Mouse (Mus musculus): ENCODE measurements around the gene Tie1. TPM values are rescaled to one million over a fixed set of nuclear protein-coding genes. Genes with fewer than 3 reads are reported as not detected.

Tie1 gene
- total RNA-seq, 2 experiments from 2014 or later, result 1.3 TPM; not detected in 1

GRCm38 (mm10) chr4:118427415-118427767, 62.5 kb downstream of the Tie1 start:
- ATAC-seq (replicated peaks; ENCODE audit: low FRiP score, low TSS enrichment, poor library complexity, severe bottlenecking), result peak; percentile 2; the same call in 1 of the 2 replicates

GRCm38 (mm10) chr4:118425374-118425773, 64.5 kb downstream of the Tie1 start:
- no peak for ATAC-seq (replicated peaks; ENCODE audit: low FRiP score, low TSS enrichment, poor library complexity, severe bottlenecking)

- peak; percentile 51 for ATAC-seq (replicated peaks; ENCODE audit: low FRiP score, low TSS enrichment, poor library complexity, severe bottlenecking)
These were observed 65.2 kb downstream of the Tie1 start for GRCm38 (mm10) chr4:118424541-118425160.

- no peak for ATAC-seq (replicated peaks; ENCODE audit: low FRiP score, low TSS enrichment, poor library complexity, severe bottlenecking)
These were observed 68.5 kb downstream of the Tie1 start for GRCm38 (mm10) chr4:118421384-118421783.

Other genes starting within 250 kb of the Tie1 start
- gene Ptprf, start 198.7 kb downstream of the Tie1 start, total RNA-seq (2014; fragmentation: Nextera tagmentation), result not detected in 2 replicates
- gene Ptprf, start 198.7 kb downstream of the Tie1 start, total RNA-seq (2017), result 0.04 TPM in 1 of 2 replicates, not detected in the other
- gene Szt2, start 80.8 kb downstream of the Tie1 start, total RNA-seq (2014; fragmentation: Nextera tagmentation), result 26.4 and 29.1 TPM in 2 replicates
- 4.3 and 17.6 TPM in 2 replicates for gene Szt2, start 80.8 kb downstream of the Tie1 start, total RNA-seq (2017)
- gene Med8, start 80.7 kb downstream of the Tie1 start, total RNA-seq (2014; fragmentation: Nextera tagmentation), result 91.0 and 111 TPM in 2 replicates
- 70.2 and 96.7 TPM in 2 replicates for gene Med8, start 80.7 kb downstream of the Tie1 start, total RNA-seq (2017)
- 118 and 128 TPM in 2 replicates for gene Elovl1, start 62.0 kb downstream of the Tie1 start, total RNA-seq (2014; fragmentation: Nextera tagmentation)
- 62.4 and 72.5 TPM in 2 replicates for gene Elovl1, start 62.0 kb downstream of the Tie1 start, total RNA-seq (2017)
- 88.4 and 106 TPM in 2 replicates for gene Cdc20, start 52.7 kb downstream of the Tie1 start, total RNA-seq (2014; fragmentation: Nextera tagmentation)
- 63.2 and 101 TPM in 2 replicates for gene Cdc20, start 52.7 kb downstream of the Tie1 start, total RNA-seq (2017)
- gene Mpl, start 32.5 kb downstream of the Tie1 start, total RNA-seq (2014; fragmentation: Nextera tagmentation), result 2.3 and 5.7 TPM in 2 replicates
- gene Mpl, start 32.5 kb downstream of the Tie1 start, total RNA-seq (2017), result 0.47 and 1.7 TPM in 2 replicates
- not detected in 2 replicates for gene 2610528J11Rik, start 36.9 kb upstream of the Tie1 start, total RNA-seq (2014; fragmentation: Nextera tagmentation)
- not detected in 2 replicates for gene 2610528J11Rik, start 36.9 kb upstream of the Tie1 start, total RNA-seq (2017)
- not detected in 2 replicates for gene Tmem125, start 54.0 kb upstream of the Tie1 start, total RNA-seq (2014; fragmentation: Nextera tagmentation)
- gene Tmem125, start 54.0 kb upstream of the Tie1 start, total RNA-seq (2017), result not detected in 2 replicates
- not detected in 2 replicates for gene Cfap57, start 130.7 kb upstream of the Tie1 start, total RNA-seq (2014; fragmentation: Nextera tagmentation)
- not detected in 2 replicates for gene Cfap57, start 130.7 kb upstream of the Tie1 start, total RNA-seq (2017)
- gene Ebna1bp2, start 130.7 kb upstream of the Tie1 start, total RNA-seq (2014; fragmentation: Nextera tagmentation), result 99.6 and 135 TPM in 2 replicates
- gene Ebna1bp2, start 130.7 kb upstream of the Tie1 start, total RNA-seq (2017), result 166 and 198 TPM in 2 replicates
- not detected in 2 replicates for gene Olfr62, start 168.9 kb upstream of the Tie1 start, total RNA-seq (2014; fragmentation: Nextera tagmentation)
- not detected in 2 replicates for gene Olfr62, start 168.9 kb upstream of the Tie1 start, total RNA-seq (2017)
- not detected in 2 replicates for gene Olfr1342, start 202.7 kb upstream of the Tie1 start, total RNA-seq (2014; fragmentation: Nextera tagmentation)
- gene Olfr1342, start 202.7 kb upstream of the Tie1 start, total RNA-seq (2017), result not detected in 2 replicates
- gene Olfr1341, start 213.5 kb upstream of the Tie1 start, total RNA-seq (2014; fragmentation: Nextera tagmentation), result not detected in 2 replicates
- not detected in 2 replicates for gene Olfr1341, start 213.5 kb upstream of the Tie1 start, total RNA-seq (2017)
- not detected in 2 replicates for gene Olfr1340, start 230.1 kb upstream of the Tie1 start, total RNA-seq (2014; fragmentation: Nextera tagmentation)
- gene Olfr1340, start 230.1 kb upstream of the Tie1 start, total RNA-seq (2017), result not detected in 2 replicates
- not detected in 2 replicates for gene Olfr1339, start 242.1 kb upstream of the Tie1 start, total RNA-seq (2014; fragmentation: Nextera tagmentation)
- gene Olfr1339, start 242.1 kb upstream of the Tie1 start, total RNA-seq (2017), result not detected in 2 replicates